Mouse (Mus musculus) hindbrain, postnatal 0 days (tissue): ENCODE measurements around the gene Gpr83. TPM values are rescaled to one million over a fixed set of nuclear protein-coding genes. Genes with fewer than 3 reads are reported as not detected.

ENCODE experiments used
- ATAC-seq: fragments of 200-750 bp; cut with Nextera tagmentation; 2 replicates; pipeline ENCODE4 v1.8.0; 2017; ENCODE audit warnings: mild to moderate bottlenecking, moderate TSS enrichment, moderate library complexity
- DNase-seq: peaks from one replicate; pipeline ENCODE4 v3.0.0-alpha.2; 2015; ENCODE audit warnings: low spot score
- H3K27ac ChIP-seq: fragments of 300-500 bp; sonication (generic); 2 replicates; pipeline ENCODE4 v1.5.1; 2014; ENCODE audit warnings: mild to moderate bottlenecking
- H3K27me3 ChIP-seq: fragments of 300-500 bp; sonication (generic); 2 replicates; pipeline ENCODE4 v1.6.1; 2014; ENCODE audit warnings: low read length, mixed read lengths; ENCODE audit not compliant: insufficient read depth
- H3K36me3 ChIP-seq: fragments of 300-500 bp; sonication (generic); 2 replicates; pipeline ENCODE4 v1.6.1; 2014; ENCODE audit warnings: low read length, mixed read lengths; ENCODE audit not compliant: insufficient read depth
- H3K4me1 ChIP-seq: fragments of 300-500 bp; sonication (generic); 2 replicates; pipeline ENCODE4 v1.6.1; 2014; ENCODE audit warnings: antibody characterized with exemption, low read length, mixed read lengths; ENCODE audit not compliant: insufficient read depth
- H3K4me2 ChIP-seq: fragments of 300-500 bp; sonication (generic); 2 replicates; pipeline ENCODE4 v1.6.1; 2014; ENCODE audit warnings: low read depth, mild to moderate bottlenecking, low read length, moderate library complexity, mixed read lengths
- H3K4me3 ChIP-seq: fragments of 300-500 bp; sonication (generic); 2 replicates; pipeline ENCODE4 v1.5.1; 2014; ENCODE audit warnings: low read length
- H3K9ac ChIP-seq: fragments of 300-500 bp; sonication (generic); replicated peaks from 2 replicates; pipeline ENCODE4 v1.6.1; 2014; ENCODE audit warnings: mild to moderate bottlenecking, low read length, moderate library complexity, mixed read lengths
- H3K9me3 ChIP-seq: fragments of 300-500 bp; sonication (generic); 2 replicates; pipeline ENCODE4 v1.6.1; 2016; ENCODE audit warnings: low read length, mixed read lengths
- CTCF ChIP-seq: IDR thresholded peaks from 2 replicates; pipeline ENCODE4 v1.5.1; 2016; ENCODE audit warnings: antibody characterized with exemption, control low read depth, low read depth
- WGBS: fragments of 180-500 bp; shearing (Covaris S2); extraction: QIAGEN DNeasy Blood & Tissue Kit; methylation state at CpG from one replicate; pipeline ENCODE4 v1.1.7; 2014; 5-methylcytosine and 5-hydroxymethylcytosine counted together
- polyA plus RNA-seq: library from polyadenylated mRNA; unstranded; fragments of >200 nt; fragmentation: Nextera tagmentation; extraction: Ambion mirVana; gene quantifications from 2 replicates; pipeline ENCODE4 v1.2.1, GENCODE M21; 2015
- total RNA-seq: library from RNA; depleted of rRNA; stranded (reverse); fragments of >200 nt; gene quantifications from 2 replicates; pipeline ENCODE4 v1.2.3, GENCODE M21; 2014

Gpr83 gene
- total and polyA plus RNA-seq, 2 experiments from 2014 or later: 1.8 to 3.7 TPM

DNA sequence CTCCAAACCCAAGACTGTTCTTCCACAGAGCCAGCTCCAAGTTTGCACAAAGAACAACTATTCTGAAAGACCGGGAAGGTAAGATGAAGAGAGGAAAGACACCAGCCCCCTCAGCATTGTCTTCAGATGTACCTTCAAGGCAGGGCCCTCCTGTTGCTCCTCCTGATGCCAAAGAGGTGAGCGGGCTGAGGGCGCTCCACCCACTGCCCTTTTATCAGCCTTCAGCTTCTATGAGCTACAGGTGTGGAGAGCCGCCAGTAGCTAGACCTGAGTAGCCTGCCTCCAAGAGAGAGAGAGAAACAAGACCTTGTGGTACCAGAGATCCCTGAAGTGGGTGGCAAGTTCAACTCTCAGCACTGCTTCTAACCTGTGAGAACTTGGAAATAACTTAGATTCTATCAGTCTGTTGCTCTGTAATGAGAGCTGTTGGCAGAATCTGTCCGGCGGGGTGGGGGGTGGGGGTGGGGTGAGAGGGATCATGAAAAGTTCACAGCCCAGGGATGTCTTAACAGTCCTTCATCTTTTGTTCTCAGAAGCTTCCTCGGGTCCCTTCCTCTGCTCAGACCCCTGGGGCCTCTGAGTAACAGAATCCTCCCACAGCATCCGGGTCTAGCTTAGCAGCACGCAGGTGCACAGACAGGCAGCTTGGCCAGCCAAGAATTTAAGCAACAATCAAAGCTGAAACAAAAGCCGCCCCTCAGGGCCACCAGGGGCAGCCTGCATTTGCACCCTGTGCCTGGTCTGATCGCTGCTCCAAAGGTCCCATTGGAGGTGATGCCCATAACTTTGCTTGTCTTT is 43.8 kb downstream of the Gpr83 start, which contains the start of gene Izumo1r:
TSS of gene Izumo1r (minus strand) at position 369 of the 798 bp plus-strand sequence.
- 38% methylated on average over 11 of the region's 11 CpGs for WGBS
- H3K9ac ChIP-seq: no peak within 1 kb of the TSS
- DNase-seq: no peak

DNA sequence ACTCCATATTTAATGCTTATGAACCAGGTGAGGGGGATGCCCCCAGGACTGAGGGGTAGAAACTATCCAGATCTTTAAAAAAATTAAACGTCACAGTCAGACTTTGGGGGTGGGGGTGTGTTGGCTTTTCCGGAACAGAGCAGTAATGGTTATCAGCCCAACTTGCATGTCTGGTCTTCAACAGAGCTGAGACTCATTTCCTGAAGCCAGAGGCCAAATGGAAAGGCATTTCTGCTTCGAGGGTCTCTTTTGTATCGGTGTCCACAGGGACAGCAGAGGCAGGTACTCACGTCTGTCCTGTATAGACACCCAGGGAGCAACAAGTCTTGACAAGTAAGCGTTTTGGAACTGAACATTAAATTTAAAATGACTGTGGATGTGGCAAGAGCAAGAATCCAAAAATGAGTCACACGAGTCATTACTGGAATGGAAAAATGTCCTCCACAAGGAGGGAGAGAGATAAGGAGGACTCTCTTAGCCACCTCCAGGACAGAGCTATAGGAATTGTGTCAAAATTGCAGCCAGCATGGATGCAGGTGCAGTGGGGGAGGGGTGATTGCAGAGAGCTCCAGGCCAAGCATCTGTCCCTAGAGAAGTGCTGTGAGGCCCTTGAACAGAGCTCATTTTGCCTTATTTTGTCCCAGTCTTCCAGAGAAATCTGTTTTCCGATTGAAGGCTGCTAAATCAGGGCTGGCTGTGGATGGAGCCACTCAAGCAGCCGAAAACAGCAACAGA is 44.9 kb downstream of the Gpr83 start:
- DNase-seq (peak; percentile 21), ATAC-seq (peak; percentile 43)
- no peaks in the 10 kb centered on the region for H3K27me3 ChIP-seq
- H3K36me3 ChIP-seq: no peaks in the 10 kb centered on the region
- 53% methylated on average over 9 of the region's 9 CpGs for WGBS
- no peaks in the 10 kb centered on the region for H3K9me3 ChIP-seq
- no peak overlapping the region for H3K4me3 ChIP-seq
- peaks cover 7% of the 10 kb centered on the region; the same call in 1 of the 2 replicates for H3K4me1 ChIP-seq
- no peak overlapping the region for H3K4me2 ChIP-seq
- no peak overlapping the region for H3K27ac ChIP-seq
- H3K9ac ChIP-seq: no peak overlapping the region
- no peak for TF ChIP-seq CTCF

More for the DNA sequence above, 43.8 kb downstream of the Gpr83 start, which contains the start of gene Izumo1r:
- Histone ChIP-seq H3K27me3 (no peaks in the 10 kb centered on the region), H3K36me3 (no peaks in the 10 kb centered on the region), H3K9me3 (no peaks in the 10 kb centered on the region), H3K27ac (no peak within 1 kb of the TSS), H3K4me3 (no peak within 1 kb of the TSS), H3K4me2 (no peak within 1 kb of the TSS), H3K4me1 (peaks cover 7% of the 10 kb centered on the region; the same call in 1 of the 2 replicates)
- ATAC-seq: no peak
- no peak for TF ChIP-seq CTCF

- no peak overlapping the region for H3K4me3 ChIP-seq
- no peak for DNase-seq
- no peaks in the 10 kb centered on the region for H3K36me3 ChIP-seq
- 73% methylated on average over 3 of the region's 3 CpGs for WGBS
- no peak overlapping the region for H3K4me2 ChIP-seq
- H3K27me3 ChIP-seq: no peaks in the 10 kb centered on the region
- H3K27ac ChIP-seq: no peak overlapping the region
- ATAC-seq: no peak
- no peaks in the 10 kb centered on the region for H3K9me3 ChIP-seq
- H3K4me1 ChIP-seq: peaks cover 7% of the 10 kb centered on the region; the same call in 1 of the 2 replicates
- no peak overlapping the region for H3K9ac ChIP-seq
- no peak for TF ChIP-seq CTCF
Observed at GRCm38 (mm10) chr9:14905956-14906355, 45.9 kb downstream of the Gpr83 start.

DNA sequence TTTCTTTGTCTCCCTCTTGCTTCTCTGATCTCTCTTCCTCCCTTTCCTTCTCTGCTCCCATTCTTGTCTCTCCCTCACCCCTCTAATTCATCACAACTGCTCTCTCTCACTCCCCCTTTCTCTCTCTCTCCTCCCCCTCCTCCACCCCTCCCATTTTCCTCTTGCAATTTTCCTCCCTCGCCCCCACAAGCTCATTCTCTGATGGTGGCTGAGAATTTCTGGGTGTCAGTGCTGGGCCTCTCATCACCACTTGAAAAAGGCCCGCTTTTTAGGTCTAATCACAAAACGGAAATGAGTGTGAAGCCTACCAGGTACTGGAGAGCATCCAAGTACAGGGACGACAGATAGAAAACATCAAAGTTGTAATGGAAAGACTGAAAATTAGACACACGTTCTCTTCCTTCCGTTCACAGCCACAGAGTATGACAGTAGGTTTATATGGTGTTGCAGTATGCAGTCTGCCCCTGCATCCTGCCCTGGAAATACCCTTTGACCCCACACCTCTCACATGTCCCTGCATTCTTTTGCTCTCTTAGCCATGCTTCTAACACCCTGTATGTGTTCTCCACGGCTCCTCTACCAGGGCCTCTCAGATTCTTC is 47.9 kb downstream of the Gpr83 start:
- 72% methylated on average over 7 of the region's 7 CpGs for WGBS
- Histone ChIP-seq H3K27ac (no peak overlapping the region), H3K4me1 (peaks cover 7% of the 10 kb centered on the region; the same call in 1 of the 2 replicates), H3K9ac (no peak overlapping the region), H3K36me3 (no peaks in the 10 kb centered on the region), H3K4me3 (no peak overlapping the region), H3K9me3 (no peaks in the 10 kb centered on the region), H3K4me2 (no peak overlapping the region), H3K27me3 (no peaks in the 10 kb centered on the region)
- no peak for ATAC-seq
- TF ChIP-seq CTCF: no peak
- no peak for DNase-seq

- Histone ChIP-seq H3K4me3 (no peak overlapping the region), H3K9me3 (no peaks in the 10 kb centered on the region), H3K27me3 (no peaks in the 10 kb centered on the region), H3K27ac (no peak overlapping the region), H3K4me2 (no peak overlapping the region), H3K4me1 (0 out of 2 replicates have a peak, but pooled peaks cover 4% of the 10 kb centered on the region), H3K36me3 (no peaks in the 10 kb centered on the region), H3K9ac (no peak overlapping the region)
- TF ChIP-seq CTCF: no peak
- DNase-seq: peak; percentile 39
- WGBS: 13% methylated on average over 5 of the region's 5 CpGs
- peak; percentile 43; the same call in 1 of the 2 replicates for ATAC-seq
Observed at GRCm38 (mm10) chr9:14909981-14910380, 50.0 kb downstream of the Gpr83 start.

DNA sequence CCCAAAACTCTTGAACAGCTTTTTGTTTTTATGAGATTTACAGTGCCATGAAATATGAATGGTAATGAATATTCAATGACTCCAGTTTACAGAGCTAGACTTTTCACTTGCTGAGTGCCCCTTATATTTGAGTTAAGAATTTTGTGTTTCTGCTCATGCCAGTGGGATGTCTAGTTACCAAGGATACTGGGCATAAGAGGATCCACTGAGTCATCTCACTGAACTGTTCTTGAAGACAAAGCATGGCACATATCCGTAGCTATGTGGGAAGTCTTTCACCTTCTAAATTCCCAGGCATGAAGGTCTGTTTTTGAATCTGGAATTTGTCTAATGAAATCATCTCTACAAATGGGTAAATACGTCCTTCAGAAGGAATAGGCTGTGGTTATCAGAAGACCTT is 52.0 kb downstream of the Gpr83 start:
- no peak for TF ChIP-seq CTCF
- ATAC-seq: no peak
- no peaks in the 10 kb centered on the region for H3K4me1 ChIP-seq
- H3K27ac ChIP-seq: no peak overlapping the region
- H3K4me2 ChIP-seq: no peak overlapping the region
- H3K9me3 ChIP-seq: no peaks in the 10 kb centered on the region
- no peak for DNase-seq
- no peak overlapping the region for H3K9ac ChIP-seq
- no peak overlapping the region for H3K4me3 ChIP-seq
- H3K36me3 ChIP-seq: no peaks in the 10 kb centered on the region
- 70% methylated on average over 2 of the region's 2 CpGs for WGBS
- H3K27me3 ChIP-seq: no peaks in the 10 kb centered on the region
